In the genomic region with DNA sequence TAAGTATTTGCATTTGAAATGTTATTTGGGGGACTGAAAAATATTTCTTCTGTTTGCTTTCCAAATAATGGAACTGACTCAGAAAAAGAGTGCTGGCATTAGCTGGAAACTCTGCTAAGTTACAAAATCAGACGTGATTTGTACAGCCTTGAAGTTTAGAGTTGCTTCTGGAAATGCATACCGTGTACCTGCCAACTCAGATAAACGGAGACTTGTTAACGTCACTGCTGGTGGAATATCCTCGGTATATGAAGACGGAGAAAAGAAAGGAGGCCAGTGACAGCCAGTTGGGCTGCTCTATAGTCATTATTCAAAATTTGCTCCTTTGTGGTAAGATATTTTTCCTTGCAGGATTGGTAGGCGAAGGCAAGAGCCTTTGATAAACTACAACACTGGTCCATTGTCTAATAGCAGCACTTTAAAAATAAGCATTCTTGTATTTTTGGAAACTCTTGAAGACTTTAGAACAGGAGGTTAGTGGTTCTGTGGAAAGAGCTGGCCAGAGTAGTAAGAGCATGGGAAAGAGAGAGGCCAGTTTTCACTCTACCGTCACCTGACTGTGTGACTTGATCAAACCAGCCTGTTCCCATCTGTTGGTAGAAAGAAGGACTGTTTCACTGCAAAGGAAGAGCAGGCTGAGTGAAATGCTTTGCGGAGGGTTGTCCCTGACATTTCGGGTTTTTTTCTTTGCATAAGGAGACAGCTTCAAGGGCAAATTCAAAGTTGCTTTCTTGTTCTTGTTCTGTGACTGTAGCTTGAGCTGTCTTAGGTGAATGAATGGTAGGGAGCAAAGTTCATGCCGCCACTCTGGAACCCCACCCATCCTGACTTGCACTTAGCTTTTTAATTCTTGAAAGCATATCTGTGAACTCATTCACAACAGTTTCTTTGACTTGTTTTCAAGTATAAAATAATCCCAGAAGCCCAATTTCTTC, we compare ENCODE assay signal across 14 mouse cellular contexts. TPM values are rescaled to one million over a fixed set of nuclear protein-coding genes. Genes with fewer than 3 reads are reported as not detected.
DNase-seq lines count a peak whose midpoint lies in the region; ATAC-seq and TF ChIP-seq lines count a peak whose summit lies in the region.
"Had no signal": no experiment of that assay in that cellular context is flagged by ENCODE, and none has a peak within 500 bp of the region (broad histone marks: within the 10 kb centered on the region; RNA-seq: fewer than 3 reads in every experiment).

No protein-coding gene starts in this region.

- no peak for ATAC-seq in intestine, embryonic 14.5 days (replicated peaks; ENCODE audit: low FRiP score, low TSS enrichment, low read depth)
- ATAC-seq in stomach, embryonic 14.5 days (ENCODE audit: insufficient number of reproducible peaks, insufficient read depth, low FRiP score, low read depth), result no peak
- ATAC-seq: CD4-positive, CD25-positive, alpha-beta regulatory T cell, adult 4 months; midbrain, embryonic 16.5 days had no signal

- intact Hi-C loops in left cerebral cortex, postnatal 10 days (cut with DNase I), result no loop called here

- H3K27ac ChIP-seq in liver, adult 2 months (replicated peaks; ENCODE audit: insufficient read depth, low read depth, low read length), result peak overlapping the region; percentile 69
- no peak overlapping the region for H3K27ac ChIP-seq in intestine, embryonic 14.5 days (ENCODE audit: low read depth)
- peak overlapping the region; percentile 21; the same call in 1 of the 2 replicates for H3K27ac ChIP-seq in stomach, embryonic 14.5 days (ENCODE audit: low read length)
- H3K27ac ChIP-seq: hindbrain, embryonic 15.5 days; neural tube, embryonic 13.5 days had no signal

- H3K36me3 ChIP-seq in liver, adult 2 months (ENCODE audit: control insufficient read depth, insufficient read depth, low read length), result no peaks in the 10 kb centered on the region
- H3K36me3 ChIP-seq in intestine, embryonic 14.5 days (ENCODE audit: control insufficient read depth, insufficient read depth, low read length), result no peaks in the 10 kb centered on the region
- no peaks in the 10 kb centered on the region for H3K36me3 ChIP-seq in stomach, embryonic 14.5 days (ENCODE audit: control insufficient read depth, insufficient read depth, low read length)
- H3K36me3 ChIP-seq: hindbrain, embryonic 15.5 days; neural tube, embryonic 13.5 days had no signal

- peaks cover 24% of the 10 kb centered on the region for H3K4me1 ChIP-seq in liver, adult 2 months (ENCODE audit: control insufficient read depth, insufficient read depth, low read length)
- H3K4me1 ChIP-seq in intestine, embryonic 14.5 days (replicated peaks; ENCODE audit: control insufficient read depth, insufficient read depth, low read length), result no peaks in the 10 kb centered on the region
- H3K4me1 ChIP-seq in stomach, embryonic 14.5 days (ENCODE audit: control insufficient read depth, insufficient read depth, low read length), result no peaks in the 10 kb centered on the region
- H3K4me1 ChIP-seq: hindbrain, embryonic 15.5 days had no signal

- H3K9me3 ChIP-seq in intestine, embryonic 14.5 days (ENCODE audit: control insufficient read depth, low read length), result no peaks in the 10 kb centered on the region
- H3K9me3 ChIP-seq in stomach, embryonic 14.5 days (ENCODE audit: control insufficient read depth, low read depth, low read length), result no peaks in the 10 kb centered on the region
- H3K9me3 ChIP-seq: hindbrain, embryonic 15.5 days; neural tube, embryonic 13.5 days had no signal

- H3K79me2 ChIP-seq in liver, adult 2 months (ENCODE audit: control insufficient read depth, insufficient read depth, low read length), result no peaks in the 10 kb centered on the region

- peak; percentile 88 for DNase-seq in liver, adult 2 months (ENCODE audit: extremely low read depth, low read depth, low spot score)
- DNase-seq in liver (no peak), ZHBTc4 (ENCODE audit: low read depth, low spot score) (peak; percentile 34)
- DNase-seq in intestine, embryonic 14.5 days (ENCODE audit: low spot score), result peak; percentile 42
- no peak for DNase-seq in retina, postnatal 1 day
- DNase-seq in left cerebral cortex, postnatal 10 days (ENCODE audit: extremely low spot score in 1 of 2, low spot score in 2 of 2), result no peak
- DNase-seq: cerebellum, adult 2 months; heart, postnatal 10 days; kidney, postnatal 14 days had no signal

- H3K9ac ChIP-seq in liver, adult 2 months (ENCODE audit: low read depth, low read length), result no peak overlapping the region
- H3K9ac ChIP-seq in intestine, embryonic 14.5 days (ENCODE audit: low read length), result no peak overlapping the region
- no peak overlapping the region for H3K9ac ChIP-seq in stomach, embryonic 14.5 days (replicated peaks; ENCODE audit: low read depth, low read length)
- H3K9ac ChIP-seq: hindbrain, embryonic 15.5 days; neural tube, embryonic 13.5 days had no signal

- H3K4me2 ChIP-seq in intestine, embryonic 14.5 days (ENCODE audit: low read length), result no peak overlapping the region
- no peak overlapping the region for H3K4me2 ChIP-seq in stomach, embryonic 14.5 days (replicated peaks; ENCODE audit: low read depth, low read length)
- H3K4me2 ChIP-seq: hindbrain, embryonic 15.5 days; neural tube, embryonic 13.5 days had no signal

- H3K4me3 ChIP-seq in liver, adult 2 months (ENCODE audit: insufficient read depth, low read depth, low read length), result no peak overlapping the region
- no peak overlapping the region for H3K4me3 ChIP-seq in intestine, embryonic 14.5 days (ENCODE audit: low read depth, low read length)
- H3K4me3 ChIP-seq in stomach, embryonic 14.5 days (ENCODE audit: low read depth, low read length), result no peak overlapping the region
- H3K4me3 ChIP-seq: hindbrain, embryonic 15.5 days; neural tube, embryonic 13.5 days had no signal

- no peak for TF ChIP-seq CTCF in liver, adult 2 months (IDR thresholded peaks at IDR 0.05; ENCODE audit: low read depth, low read length)

- H3K27me3 ChIP-seq in liver, adult 2 months (ENCODE audit: control insufficient read depth, insufficient read depth, low read length), result no peaks in the 10 kb centered on the region
- no peaks in the 10 kb centered on the region for H3K27me3 ChIP-seq in intestine, embryonic 14.5 days (replicated peaks; ENCODE audit: control insufficient read depth, insufficient read depth, low read length)
- H3K27me3 ChIP-seq in stomach, embryonic 14.5 days (ENCODE audit: control insufficient read depth, insufficient read depth, low read length), result no peaks in the 10 kb centered on the region
- H3K27me3 ChIP-seq: hindbrain, embryonic 15.5 days; neural tube, embryonic 13.5 days had no signal

- TF ChIP-seq POLR2A in liver, adult 2 months (IDR thresholded peaks at IDR 0.05; ENCODE audit: extremely low read depth, insufficient read depth, low read length), result no peak

- 33% methylated on average over 11 of the region's 11 CpGs for WGBS in liver, adult 2 months
- WGBS in intestine, embryonic 14.5 days, result 59% methylated on average over 11 of the region's 11 CpGs
- WGBS in stomach, embryonic 14.5 days, result 55% methylated on average over 11 of the region's 11 CpGs

RNA-seq across cellular contexts. Expression of a gene that starts 29.7 kb away (rescaled TPM):
- 72.6 and 86.1 TPM in 2 replicates for total RNA-seq in liver, adult 2 months (2014; rRNA removed)
- polyA plus RNA-seq in liver, adult 2 months (2012; rRNA removed), result 13.9 and 18.5 TPM in 2 replicates
- 32.2 and 34.1 TPM in 2 replicates for polyA plus RNA-seq in intestine, embryonic 14.5 days (2014; fragmentation: Nextera tagmentation; extraction: Ambion mirVana)
- polyA plus RNA-seq in stomach, embryonic 14.5 days (2014; fragmentation: Nextera tagmentation; extraction: Ambion mirVana), result 38.1 and 38.6 TPM in 2 replicates
- 100 to 1,000 TPM; 107 to 109 TPM for total RNA-seq in left cerebral cortex, postnatal 10 days (2021)

Comparison
In these comparisons a context has a peak if more than half of its experiments do, and no peak if none do; other contexts are left out.
1. DNase-seq: peak in liver, adult 2 months (single experiment), ZHBTc4 (single experiment) and intestine, embryonic 14.5 days (single experiment); none in liver (single experiment), retina, postnatal 1 day (single experiment) and left cerebral cortex, postnatal 10 days (0 of 2).